Mouse (Mus musculus) 3T3-L1 (cell line): ENCODE data around the gene Cln5.
A peak's percentile ranks its signal among the peaks of the same experiment; 100 is the strongest.

Experiments
- DNase-seq: peaks from one replicate; pipeline ENCODE4 v3.0.0-alpha.2; 2015; ENCODE audit warnings: low read depth, low spot score

The Cln5 gene

DNA sequence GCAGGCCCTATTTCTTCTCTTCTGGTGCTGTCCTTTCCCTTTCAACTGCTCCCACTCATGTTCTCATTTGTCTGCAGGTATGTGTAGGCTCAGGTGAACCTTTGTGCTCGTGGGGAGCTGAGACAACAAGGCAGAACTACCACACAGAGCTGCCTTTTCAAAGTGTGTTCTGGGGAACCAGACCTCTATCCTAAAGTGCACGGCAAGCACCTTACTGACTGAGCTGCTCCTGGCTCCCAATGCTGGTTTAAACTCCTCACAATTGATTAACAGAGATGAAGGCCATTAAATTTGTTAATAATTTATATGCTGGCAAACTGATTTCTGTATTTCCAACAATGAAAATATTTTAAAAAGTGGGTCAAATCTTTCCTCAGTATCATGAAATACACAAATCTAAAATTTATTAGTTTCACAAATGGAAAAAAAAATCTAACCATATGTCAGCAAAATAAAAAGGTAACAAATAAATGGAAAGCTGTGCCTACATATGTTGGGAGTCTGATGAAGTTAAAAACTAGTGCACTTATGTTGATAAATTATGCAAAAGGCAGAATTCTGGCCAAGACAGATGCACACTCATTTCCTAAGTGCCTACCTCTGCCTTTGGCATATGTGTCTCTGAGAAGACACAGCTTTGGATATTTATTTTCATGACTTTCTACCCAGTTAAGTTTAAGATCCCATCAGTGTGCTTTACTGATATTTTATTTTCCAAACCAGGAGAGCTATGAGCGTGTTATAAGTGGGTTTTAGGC lies 42.8 kb downstream of the Cln5 start:
- no peak for DNase-seq

DNA sequence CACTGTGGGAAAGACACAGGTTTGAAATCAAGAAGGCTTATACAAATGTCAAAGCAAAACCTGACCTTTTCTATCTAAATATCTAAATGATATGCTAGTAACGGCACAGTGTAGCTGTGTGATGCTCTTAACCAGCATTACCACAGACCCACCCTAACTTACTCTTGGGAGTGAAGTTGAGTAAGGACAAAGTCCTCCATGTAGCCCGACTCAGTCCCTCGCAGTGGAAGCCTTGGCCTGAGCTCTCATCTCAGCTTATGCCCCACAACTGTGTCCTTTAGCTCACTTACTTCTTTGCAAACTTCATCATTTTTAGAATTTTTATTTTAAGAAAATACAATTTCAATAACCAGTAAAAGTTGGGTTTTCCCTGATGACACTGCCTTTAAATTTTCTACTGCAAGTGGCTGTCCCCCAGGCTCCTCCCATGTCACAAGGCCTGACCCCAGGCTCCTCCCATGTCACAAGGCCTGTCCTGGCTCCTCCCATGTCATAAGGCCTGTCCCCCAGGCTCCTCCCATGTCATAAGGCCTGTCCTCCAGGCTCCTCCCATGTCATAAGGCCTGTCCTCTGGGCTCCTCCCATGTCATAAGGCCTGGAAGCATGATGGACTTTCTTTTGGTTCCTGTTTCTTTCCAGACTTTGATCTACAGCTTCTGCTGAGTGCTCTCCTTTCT lies 45.1 kb downstream of the Cln5 start:
- DNase-seq: peak; percentile 42

DNA sequence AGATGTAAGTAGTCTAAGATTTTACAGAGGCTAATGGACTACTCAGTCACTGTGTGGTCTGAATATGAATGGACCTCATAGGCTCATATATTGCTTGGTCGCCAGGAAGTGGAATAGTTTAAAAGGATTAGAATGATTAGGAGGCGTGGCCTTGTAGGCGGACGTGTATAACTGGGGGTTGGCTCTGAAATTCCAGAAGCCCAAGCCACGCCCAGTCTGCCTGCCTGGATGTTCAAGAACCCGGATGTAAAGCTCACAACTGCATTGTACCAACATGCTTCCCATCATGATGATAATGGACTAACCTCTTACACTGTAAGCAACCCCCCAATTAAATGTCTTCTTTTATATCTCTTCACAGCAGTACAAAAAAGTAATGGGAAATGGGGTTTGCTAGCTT lies 55.7 kb downstream of the Cln5 start:
- no peak for DNase-seq
